Mouse (Mus musculus) forebrain, embryonic 14.5 days (tissue): ENCODE data around the gene Hvcn1. TPM values are rescaled to one million over a fixed set of nuclear protein-coding genes. Genes with fewer than 3 reads are reported as not detected.

Experiments
- polyA plus RNA-seq: library from polyadenylated mRNA; unstranded; fragments of >200 nt; fragmentation: Nextera tagmentation; extraction: Ambion mirVana; gene quantifications from 2 replicates; pipeline ENCODE4 v1.2.1, GENCODE M21; 2014

Gene Hvcn1
- polyA plus RNA-seq, 1 experiment from 2014 or later, result 2.4 TPM

Other genes starting within 250 kb of the Hvcn1 start
- gene Cux2, start 156.7 kb upstream of the Hvcn1 start, polyA plus RNA-seq, result 16.7 and 30.0 TPM in 2 replicates
- gene Myl2, start 105.9 kb upstream of the Hvcn1 start, polyA plus RNA-seq, result 1.0 and 1.1 TPM in 2 replicates
- gene Ccdc63, start 66.0 kb upstream of the Hvcn1 start, polyA plus RNA-seq, result not detected in 2 replicates
- gene Ppp1cc, start 48.5 kb upstream of the Hvcn1 start, polyA plus RNA-seq, result 274 and 280 TPM in 2 replicates
- 3.5 and 3.6 TPM in 2 replicates for gene Tctn1, start 57.7 kb downstream of the Hvcn1 start, polyA plus RNA-seq
- 5.2 and 5.9 TPM in 2 replicates for gene Pptc7, start 77.6 kb downstream of the Hvcn1 start, polyA plus RNA-seq
- 12.2 and 13.1 TPM in 2 replicates for gene Rad9b, start 147.4 kb downstream of the Hvcn1 start, polyA plus RNA-seq
- 288 and 315 TPM in 2 replicates for gene Vps29, start 147.6 kb downstream of the Hvcn1 start, polyA plus RNA-seq
- gene Gpn3, start 165.1 kb downstream of the Hvcn1 start, polyA plus RNA-seq, result 54.9 and 57.2 TPM in 2 replicates
- 146 and 157 TPM in 2 replicates for gene Fam216a, start 165.6 kb downstream of the Hvcn1 start, polyA plus RNA-seq
- gene Arpc3, start 185.1 kb downstream of the Hvcn1 start, polyA plus RNA-seq, result 95.5 and 119 TPM in 2 replicates
- 33.1 and 37.3 TPM in 2 replicates for gene Anapc7, start 214.9 kb downstream of the Hvcn1 start, polyA plus RNA-seq